Mouse (Mus musculus): Measurements from ENCODE around the gene Nop56. TPM values are rescaled to one million over a fixed set of nuclear protein-coding genes. Genes with fewer than 3 reads are reported as not detected.

Nop56 gene
- polyA plus RNA-seq, 1 experiment: 105 TPM

GRCm38 (mm10) chr2:130303014-130303413 is 28.8 kb downstream of the Nop56 start:
- Histone ChIP-seq H3K4me2 (ENCODE audit: low read depth) (no peak overlapping the region), H3K36me3 (ENCODE audit: control insufficient read depth, insufficient read depth) (no peaks in the 10 kb centered on the region), H3K4me3 (no peak overlapping the region), H3K27me3 (ENCODE audit: control insufficient read depth, insufficient read depth, insufficient read length) (peaks cover 6% of the 10 kb centered on the region), H3ac (ENCODE audit: control insufficient read depth, insufficient read length) (no peak overlapping the region), H3K79me2 (ENCODE audit: control insufficient read depth, insufficient read depth) (no peaks in the 10 kb centered on the region)
- TF ChIP-seq TCF3 (IDR thresholded peaks at IDR 0.05; ENCODE audit: insufficient read length, low read depth) (no peak), MAX (IDR thresholded peaks at IDR 0.05; ENCODE audit: low read depth) (no peak), SRF (IDR thresholded peaks at IDR 0.05; ENCODE audit: control insufficient read depth, insufficient read length, low read depth) (no peak), TCF12 (IDR thresholded peaks at IDR 0.05; ENCODE audit: insufficient read depth, poor library complexity, severe bottlenecking) (no peak), POLR2A (IDR thresholded peaks at IDR 0.05; ENCODE audit: insufficient read length, low read depth) (no peak), POLR2AphosphoS2 (IDR thresholded peaks at IDR 0.05; ENCODE audit: insufficient read length, low read depth) (no peak), CEBPB (IDR thresholded peaks at IDR 0.05; ENCODE audit: insufficient read depth, poor library complexity, severe bottlenecking) (no peak), USF1 (IDR thresholded peaks at IDR 0.05; ENCODE audit: low read depth) (no peak), REST (IDR thresholded peaks at IDR 0.05; ENCODE audit: insufficient read depth, insufficient read length) (no peak), MYOG (IDR thresholded peaks at IDR 0.05; ENCODE audit: control insufficient read depth in 1 of 3, insufficient read depth in 1 of 3, insufficient read length in 2 of 3, low read depth in 2 of 3) (no peak), MYOD1 (IDR thresholded peaks at IDR 0.05; ENCODE audit: control insufficient read depth in 1 of 3, insufficient read length in 2 of 3, low read depth in 2 of 3) (no peak), E2F4 (IDR thresholded peaks at IDR 0.05; ENCODE audit: insufficient read depth) (no peak)

DNA sequence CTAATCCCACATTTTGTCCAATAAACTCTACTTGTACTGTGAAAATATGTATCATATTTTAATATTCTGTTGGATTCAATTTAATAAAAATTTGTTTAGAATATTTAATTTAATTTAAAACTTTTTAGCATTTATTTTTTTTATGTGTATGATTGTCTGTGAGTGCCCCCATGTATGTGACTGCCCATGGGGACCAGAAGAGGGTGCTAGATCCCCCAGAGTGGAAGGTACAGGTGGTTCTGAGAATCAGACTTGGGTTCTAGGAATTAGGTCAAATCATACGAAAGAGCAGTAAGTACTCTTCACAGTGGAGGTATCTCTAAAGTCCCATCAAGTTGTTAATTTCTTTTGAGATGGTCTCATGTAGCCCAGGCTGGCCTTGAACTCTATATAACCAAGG is 52.8 kb downstream of the Nop56 start:
- peaks cover 24% of the 10 kb centered on the region for H3K27me3 ChIP-seq (ENCODE audit: control insufficient read depth, insufficient read depth, insufficient read length)
- TF ChIP-seq USF1 (IDR thresholded peaks at IDR 0.05; ENCODE audit: low read depth): no peak
- H3K4me2 ChIP-seq (ENCODE audit: low read depth): no peak overlapping the region
- H3K4me3 ChIP-seq: no peak overlapping the region
- no peak overlapping the region for H3ac ChIP-seq (ENCODE audit: control insufficient read depth, insufficient read length)
- H3K36me3 ChIP-seq (ENCODE audit: control insufficient read depth, insufficient read depth): no peaks in the 10 kb centered on the region
- no peaks in the 10 kb centered on the region for H3K79me2 ChIP-seq (ENCODE audit: control insufficient read depth, insufficient read depth)

Other genes starting within 250 kb of the Nop56 start
- not detected for gene Tgm6, start 162.0 kb upstream of the Nop56 start, polyA plus RNA-seq (2012; fragmentation: generic; extraction: Trizol)
- 526 TPM for gene Snrpb, start 95.0 kb upstream of the Nop56 start, polyA plus RNA-seq (2012; fragmentation: generic; extraction: Trizol)
- gene Tmc2, start 79.2 kb upstream of the Nop56 start, polyA plus RNA-seq (2012; fragmentation: generic; extraction: Trizol): not detected
- 137 TPM for gene Idh3b, start 10.1 kb downstream of the Nop56 start, polyA plus RNA-seq (2012; fragmentation: generic; extraction: Trizol)
- gene Ebf4, start 20.7 kb downstream of the Nop56 start, polyA plus RNA-seq (2012; fragmentation: generic; extraction: Trizol): 0.10 TPM
- 0.34 TPM for gene Cpxm1, start 123.1 kb downstream of the Nop56 start, polyA plus RNA-seq (2012; fragmentation: generic; extraction: Trizol)
- 0.04 TPM for gene Gm28372, start 130.8 kb downstream of the Nop56 start, polyA plus RNA-seq (2012; fragmentation: generic; extraction: Trizol)
- gene 1700020A23Rik, start 130.8 kb downstream of the Nop56 start, polyA plus RNA-seq (2012; fragmentation: generic; extraction: Trizol): not detected
- gene Tmem239, start 132.0 kb downstream of the Nop56 start, polyA plus RNA-seq (2012; fragmentation: generic; extraction: Trizol): not detected
- gene Vps16, start 149.9 kb downstream of the Nop56 start, polyA plus RNA-seq (2012; fragmentation: generic; extraction: Trizol): 43.6 TPM
- gene Pced1a, start 150.3 kb downstream of the Nop56 start, polyA plus RNA-seq (2012; fragmentation: generic; extraction: Trizol): 10.9 TPM
- gene Ptpra, start 175.8 kb downstream of the Nop56 start, polyA plus RNA-seq (2012; fragmentation: generic; extraction: Trizol): 57.9 TPM